Mouse (Mus musculus) embryonic facial prominence, embryonic 11.5 days (tissue): Measurements from ENCODE around the gene Tiam1. TPM values are rescaled to one million over a fixed set of nuclear protein-coding genes. Genes with fewer than 3 reads are reported as not detected.
A peak's percentile ranks its signal among the peaks of the same experiment; 100 is the strongest.

Experiments used
- ATAC-seq: fragments of 200-750 bp; cut with Nextera tagmentation; replicated peaks from 2 replicates; pipeline ENCODE4 v1.8.0; 2017; ENCODE audit warnings: low read depth; ENCODE audit not compliant: insufficient number of reproducible peaks, low FRiP score, low TSS enrichment
- DNase-seq: peaks from one replicate; pipeline ENCODE4 v3.0.0-alpha.2; 2015; ENCODE audit warnings: low spot score
- H3K27ac ChIP-seq: fragments of 300-500 bp; sonication (generic); replicated peaks from 2 replicates; pipeline ENCODE4 v1.5.1; 2014; ENCODE audit warnings: mild to moderate bottlenecking, low read depth, low read length, control low read depth
- H3K27me3 ChIP-seq: fragments of 300-500 bp; sonication (generic); 2 replicates; pipeline ENCODE4 v1.6.1; 2014; ENCODE audit warnings: mild to moderate bottlenecking, low read length, moderate library complexity, mixed read lengths; ENCODE audit not compliant: control insufficient read depth, insufficient read depth
- H3K36me3 ChIP-seq: fragments of 300-500 bp; sonication (generic); replicated peaks from 2 replicates; pipeline ENCODE4 v1.6.1; 2014; ENCODE audit warnings: low read depth, mild to moderate bottlenecking, low read length, moderate library complexity, mixed read lengths; ENCODE audit not compliant: control insufficient read depth, insufficient read depth
- H3K4me1 ChIP-seq: fragments of 300-500 bp; sonication (generic); 2 replicates; pipeline ENCODE4 v1.6.1; 2014; ENCODE audit warnings: low read length, mixed read lengths; ENCODE audit not compliant: control insufficient read depth, insufficient read depth
- H3K4me2 ChIP-seq: fragments of 300-500 bp; sonication (generic); 2 replicates; pipeline ENCODE4 v1.6.1; 2014; ENCODE audit warnings: low read depth, mild to moderate bottlenecking, control low read depth, low read length, moderate library complexity
- H3K4me3 ChIP-seq: fragments of 300-500 bp; sonication (generic); 2 replicates; pipeline ENCODE4 v1.5.1; 2014; ENCODE audit warnings: low read depth, low read length, control low read depth
- H3K9ac ChIP-seq: fragments of 300-500 bp; sonication (generic); replicated peaks from 2 replicates; pipeline ENCODE4 v1.6.1; 2014; ENCODE audit warnings: mild to moderate bottlenecking, control low read depth, low read length
- H3K9me3 ChIP-seq: fragments of 300-500 bp; sonication (generic); replicated peaks from 2 replicates; pipeline ENCODE4 v1.6.1; 2016; ENCODE audit warnings: mild to moderate bottlenecking, low read length, inconsistent platforms, mixed read lengths; ENCODE audit not compliant: control insufficient read depth
- WGBS: fragments of 180-500 bp; shearing (Covaris S2); extraction: QIAGEN DNeasy Blood & Tissue Kit; methylation state at CpG from one replicate; pipeline ENCODE4 v1.1.7; 2014; 5-methylcytosine and 5-hydroxymethylcytosine counted together
- polyA plus RNA-seq: library from polyadenylated mRNA; unstranded; fragments of >200 nt; fragmentation: Nextera tagmentation; extraction: Ambion mirVana; gene quantifications from 2 replicates; pipeline ENCODE4 v1.2.1, GENCODE M21; 2014

The Tiam1 gene
- polyA plus RNA-seq, 1 experiment from 2014 or later = 33.8 TPM

GRCm38 (mm10) chr16:90134351-90134750 lies 9.2 kb downstream of the Tiam1 start:
- no peaks in the 10 kb centered on the region for H3K9me3 ChIP-seq
- no peak for DNase-seq
- no peaks in the 10 kb centered on the region for H3K27me3 ChIP-seq
- no peaks in the 10 kb centered on the region for H3K36me3 ChIP-seq
- H3K9ac ChIP-seq = no peak overlapping the region
- H3K27ac ChIP-seq = no peak overlapping the region
- H3K4me3 ChIP-seq = no peak overlapping the region
- ATAC-seq = no peak
- no peaks in the 10 kb centered on the region for H3K4me1 ChIP-seq
- no peak overlapping the region for H3K4me2 ChIP-seq
- 90% methylated on average over 7 of the region's 7 CpGs for WGBS

- H3K27me3 ChIP-seq = no peaks in the 10 kb centered on the region
- H3K4me3 ChIP-seq = no peak overlapping the region
- H3K9ac ChIP-seq = no peak overlapping the region
- H3K4me2 ChIP-seq = no peak overlapping the region
- 54% methylated on average over 7 of the region's 7 CpGs for WGBS
- no peak for ATAC-seq
- no peaks in the 10 kb centered on the region for H3K9me3 ChIP-seq
- no peak for DNase-seq
- no peak overlapping the region for H3K27ac ChIP-seq
- no peaks in the 10 kb centered on the region for H3K4me1 ChIP-seq
- H3K36me3 ChIP-seq = no peaks in the 10 kb centered on the region
These were observed 10.8 kb downstream of the Tiam1 start for GRCm38 (mm10) chr16:90132816-90133215.

- H3K9me3 ChIP-seq = no peaks in the 10 kb centered on the region
- no peaks in the 10 kb centered on the region for H3K36me3 ChIP-seq
- no peak overlapping the region for H3K4me2 ChIP-seq
- H3K27me3 ChIP-seq = no peaks in the 10 kb centered on the region
- H3K9ac ChIP-seq = no peak overlapping the region
- peak; percentile 19 for DNase-seq
- no peaks in the 10 kb centered on the region for H3K4me1 ChIP-seq
- 24% methylated on average over 10 of the region's 10 CpGs for WGBS
- 0 out of 2 replicates have a peak, but pooled peaks have one; percentile 36 for ATAC-seq
- H3K4me3 ChIP-seq = no peak overlapping the region
- H3K27ac ChIP-seq = no peak overlapping the region
These were observed 11.2 kb downstream of the Tiam1 start for GRCm38 (mm10) chr16:90132331-90132730.

- Histone ChIP-seq H3K4me1 (no peaks in the 10 kb centered on the region), H3K9me3 (no peaks in the 10 kb centered on the region), H3K4me2 (no peak overlapping the region), H3K36me3 (no peaks in the 10 kb centered on the region), H3K9ac (no peak overlapping the region), H3K27ac (no peak overlapping the region), H3K4me3 (no peak overlapping the region), H3K27me3 (no peaks in the 10 kb centered on the region)
- WGBS = 62% methylated on average over 19 of the region's 19 CpGs
- no peak for DNase-seq
- ATAC-seq = no peak; the same call in 1 of the 2 replicates
These were observed 14.6 kb downstream of the Tiam1 start for GRCm38 (mm10) chr16:90128817-90129587.

DNA sequence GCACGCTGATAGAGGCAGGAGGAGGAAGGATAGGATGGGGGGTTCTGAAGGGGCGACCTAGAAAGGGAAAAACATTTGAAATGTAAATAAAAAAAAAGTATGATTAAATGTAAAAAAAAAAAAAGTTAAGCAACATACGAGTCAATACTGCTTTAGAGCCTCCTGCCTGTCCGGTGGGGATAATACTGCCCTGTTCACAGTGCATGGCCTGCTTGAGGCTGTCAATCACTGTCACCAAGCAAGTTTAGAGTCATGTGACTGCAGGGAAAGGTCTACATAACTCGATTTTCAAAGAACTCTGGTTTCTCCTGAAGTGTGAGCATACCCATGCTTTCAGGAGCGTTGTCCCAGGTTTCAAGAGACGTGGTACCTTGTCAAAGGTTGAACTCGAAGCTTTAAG lies 15.2 kb downstream of the Tiam1 start:
- H3K27ac ChIP-seq = no peak overlapping the region
- H3K9me3 ChIP-seq = no peaks in the 10 kb centered on the region
- H3K4me1 ChIP-seq = no peaks in the 10 kb centered on the region
- no peak overlapping the region for H3K4me3 ChIP-seq
- ATAC-seq = peak; percentile 32; the same call in 1 of the 2 replicates
- DNase-seq = no peak
- WGBS = 64% methylated on average over 8 of the region's 8 CpGs
- H3K36me3 ChIP-seq = no peaks in the 10 kb centered on the region
- no peak overlapping the region for H3K9ac ChIP-seq
- no peaks in the 10 kb centered on the region for H3K27me3 ChIP-seq
- no peak overlapping the region for H3K4me2 ChIP-seq

DNA sequence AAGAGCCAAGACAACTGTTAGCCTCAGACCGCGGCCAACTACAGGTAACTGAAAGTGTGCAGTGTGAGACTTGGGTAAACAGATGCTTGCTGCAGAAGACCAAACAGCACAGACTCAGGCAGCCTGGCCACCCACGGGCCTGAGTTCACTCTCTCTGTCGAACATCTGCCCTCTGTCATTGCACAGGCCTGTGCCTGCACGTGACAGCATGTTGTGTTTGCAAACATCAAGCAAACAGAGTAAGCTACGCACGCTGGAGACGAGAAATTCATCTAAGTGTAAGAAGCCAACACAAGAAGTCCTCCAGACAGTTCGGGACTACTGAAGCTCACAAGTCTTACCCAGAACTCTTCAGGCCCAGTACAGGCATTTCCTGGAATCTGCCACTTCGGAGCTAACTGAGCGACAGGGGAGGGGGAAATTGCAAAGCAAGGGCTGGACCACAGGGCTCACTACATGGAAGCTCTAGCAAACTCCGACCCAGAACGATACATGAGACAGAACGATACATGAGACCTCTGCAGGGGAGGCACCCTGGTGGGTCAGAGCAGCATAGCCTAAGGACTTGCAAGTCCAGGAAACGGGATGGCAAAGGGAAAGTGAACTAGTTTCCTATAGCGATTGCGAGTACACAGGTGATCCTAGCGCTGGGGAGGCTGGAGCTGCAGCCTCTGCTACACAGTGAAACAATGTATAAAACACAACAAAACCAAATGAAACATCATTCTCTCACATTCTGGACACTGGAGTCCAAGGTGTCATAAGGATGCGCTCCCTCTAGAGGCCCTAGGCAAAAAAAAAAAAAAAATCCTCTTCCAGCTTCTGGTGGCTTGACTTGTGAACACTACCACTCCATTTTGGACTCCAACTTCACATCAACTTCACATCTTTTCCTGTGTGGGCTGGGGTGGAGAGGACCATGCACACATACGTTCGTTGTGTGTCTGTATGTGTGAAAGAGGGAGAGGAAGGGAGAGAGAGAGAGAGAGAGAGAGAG lies 18.0 kb downstream of the Tiam1 start:
- Histone ChIP-seq H3K9me3 (no peaks in the 10 kb centered on the region), H3K4me3 (no peak overlapping the region), H3K36me3 (no peaks in the 10 kb centered on the region), H3K4me1 (no peaks in the 10 kb centered on the region), H3K27me3 (no peaks in the 10 kb centered on the region), H3K9ac (no peak overlapping the region), H3K4me2 (no peak overlapping the region), H3K27ac (no peak overlapping the region)
- ATAC-seq (no peak; the same call in 1 of the 2 replicates), DNase-seq (peak; percentile 28)
- 58% methylated on average over 21 of the region's 21 CpGs for WGBS

- Histone ChIP-seq H3K27ac (no peak overlapping the region), H3K9me3 (no peaks in the 10 kb centered on the region), H3K27me3 (no peaks in the 10 kb centered on the region), H3K36me3 (no peaks in the 10 kb centered on the region), H3K4me2 (no peak overlapping the region), H3K4me1 (no peaks in the 10 kb centered on the region), H3K9ac (no peak overlapping the region), H3K4me3 (no peak overlapping the region)
- WGBS = 83% methylated on average over 6 of the region's 6 CpGs
- ATAC-seq (no peak), DNase-seq (no peak)
These were observed 20.5 kb downstream of the Tiam1 start for GRCm38 (mm10) chr16:90123091-90123490.

GRCm38 (mm10) chr16:90122439-90122838 lies 21.1 kb downstream of the Tiam1 start:
- H3K9ac ChIP-seq = no peak overlapping the region
- H3K36me3 ChIP-seq = no peaks in the 10 kb centered on the region
- H3K9me3 ChIP-seq = no peaks in the 10 kb centered on the region
- H3K27me3 ChIP-seq = no peaks in the 10 kb centered on the region
- H3K27ac ChIP-seq = no peak overlapping the region
- no peak overlapping the region for H3K4me2 ChIP-seq
- H3K4me1 ChIP-seq = no peaks in the 10 kb centered on the region
- ATAC-seq (no peak), DNase-seq (no peak)
- 82% methylated on average over 9 of the region's 9 CpGs for WGBS
- H3K4me3 ChIP-seq = no peak overlapping the region
